Mouse (Mus musculus): ENCODE measurements at regions not wholly inside any gene's neighbourhood (a gene's known extent, or its start where the extent isn't known, plus 50 kb on each side); places are given as distances from the start of the nearest gene placed in this dataset.

DNA sequence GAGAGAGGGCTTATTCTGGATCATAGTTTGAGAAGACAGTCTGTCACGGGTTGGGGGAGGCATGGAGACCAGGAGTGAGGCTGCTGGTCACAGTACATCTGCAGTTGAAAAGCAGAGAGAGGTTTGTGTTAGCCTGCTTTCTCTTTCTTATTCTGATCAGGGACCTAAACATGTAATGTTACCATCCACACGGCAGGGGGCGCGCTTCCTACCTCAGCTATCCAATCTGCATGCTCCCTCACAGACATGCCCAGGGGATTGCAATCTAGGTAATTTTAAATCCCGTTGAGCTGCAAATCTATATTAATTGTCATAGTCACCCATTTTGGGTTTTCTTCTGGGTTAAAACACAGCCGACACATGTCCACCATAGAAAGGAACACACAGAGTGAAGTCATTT lies 156.4 kb upstream of the Esrrg start:
- no peak for TF ChIP-seq GATA1 (IDR thresholded peaks at IDR 0.05; ENCODE audit: borderline replicate concordance, low read length)
- no peak for TF ChIP-seq FLI1 (IDR thresholded peaks at IDR 0.05; ENCODE audit: low read length)
